Mouse (Mus musculus): ENCODE measurements around the gene Zbtb42. TPM values are rescaled to one million over a fixed set of nuclear protein-coding genes. Genes with fewer than 3 reads are reported as not detected.
A peak's percentile ranks its signal among the peaks of the same experiment; 100 is the strongest.

Gene Zbtb42
- polyA plus RNA-seq, 1 experiment: 1.4 TPM

- DNase-seq (ENCODE audit: extremely low spot score in 1 of 2, low spot score in 1 of 2): no peak
These were observed 17.9 kb upstream of the Zbtb42 start for GRCm38 (mm10) chr12:112660576-112661326.

- DNase-seq (ENCODE audit: extremely low spot score in 1 of 2, low spot score in 1 of 2): no peak
These were observed 17.4 kb upstream of the Zbtb42 start for GRCm38 (mm10) chr12:112661327-112661605.

- no peak for DNase-seq (ENCODE audit: extremely low spot score in 1 of 2, low spot score in 1 of 2)
These were observed 16.8 kb upstream of the Zbtb42 start for GRCm38 (mm10) chr12:112661851-112662250.

- no peak for DNase-seq (ENCODE audit: extremely low spot score in 1 of 2, low spot score in 1 of 2)
These were observed 15.3 kb upstream of the Zbtb42 start for GRCm38 (mm10) chr12:112663303-112663702.

GRCm38 (mm10) chr12:112663716-112664115 lies 14.9 kb upstream of the Zbtb42 start:
- no peak for DNase-seq (ENCODE audit: extremely low spot score in 1 of 2, low spot score in 1 of 2)

- DNase-seq (ENCODE audit: extremely low spot score in 1 of 2, low spot score in 1 of 2): no peak
These were observed 14.5 kb upstream of the Zbtb42 start for GRCm38 (mm10) chr12:112664124-112664523.

- no peak for DNase-seq (ENCODE audit: extremely low spot score in 1 of 2, low spot score in 1 of 2)
These were observed 14.0 kb upstream of the Zbtb42 start for GRCm38 (mm10) chr12:112664656-112665055.

- peak; percentile 57 to 86 for DNase-seq (ENCODE audit: extremely low spot score in 1 of 2, low spot score in 1 of 2)
These were observed 13.2 kb upstream of the Zbtb42 start for GRCm38 (mm10) chr12:112665445-112665844.

- DNase-seq (ENCODE audit: extremely low spot score in 1 of 2, low spot score in 1 of 2): no peak
These were observed 12.6 kb upstream of the Zbtb42 start for GRCm38 (mm10) chr12:112665881-112666544.

GRCm38 (mm10) chr12:112667619-112668297 lies 10.9 kb upstream of the Zbtb42 start:
- DNase-seq (ENCODE audit: extremely low spot score in 1 of 2, low spot score in 1 of 2): no peak

GRCm38 (mm10) chr12:112670718-112671393 lies 7.8 kb upstream of the Zbtb42 start:
- no peak for DNase-seq (ENCODE audit: extremely low spot score in 1 of 2, low spot score in 1 of 2)

GRCm38 (mm10) chr12:112671891-112672290 lies 6.7 kb upstream of the Zbtb42 start:
- no peak for DNase-seq (ENCODE audit: extremely low spot score in 1 of 2, low spot score in 1 of 2)

- DNase-seq (ENCODE audit: extremely low spot score in 1 of 2, low spot score in 1 of 2): no peak
These were observed 5.7 kb upstream of the Zbtb42 start for GRCm38 (mm10) chr12:112672744-112673575.

- peak in 1 of 2 experiments; percentile 45 for DNase-seq (ENCODE audit: extremely low spot score in 1 of 2, low spot score in 1 of 2)
These were observed 5.0 kb upstream of the Zbtb42 start for GRCm38 (mm10) chr12:112673576-112674091.

GRCm38 (mm10) chr12:112674132-112675011 lies 4.3 kb upstream of the Zbtb42 start, which contains the start of gene Akt1:
Gene Akt1, minus strand, starts transcription at chr12:112674884.
- DNase-seq (ENCODE audit: extremely low spot score in 1 of 2, low spot score in 1 of 2): peak in 1 of 2 experiments; percentile 44

- peak in 1 of 2 experiments; percentile 88 for DNase-seq (ENCODE audit: extremely low spot score in 1 of 2, low spot score in 1 of 2)
These were observed 3.2 kb upstream of the Zbtb42 start for GRCm38 (mm10) chr12:112675245-112676035.

GRCm38 (mm10) chr12:112677076-112677475 lies 1.6 kb upstream of the Zbtb42 start:
- DNase-seq (ENCODE audit: extremely low spot score in 1 of 2, low spot score in 1 of 2): no peak

GRCm38 (mm10) chr12:112677943-112678554 lies 579 bp upstream of the Zbtb42 start:
- DNase-seq (ENCODE audit: extremely low spot score in 1 of 2, low spot score in 1 of 2): no peak
